Mouse (Mus musculus) liver, embryonic 14.5 days (tissue): ENCODE measurements around the gene Scarb1. TPM values are rescaled to one million over a fixed set of nuclear protein-coding genes. Genes with fewer than 3 reads are reported as not detected.
A peak's percentile ranks its signal among the peaks of the same experiment; 100 is the strongest.

Experiments
- ATAC-seq: fragments of 200-750 bp; cut with Nextera tagmentation; 2 replicates; pipeline ENCODE4 v1.8.0; 2017; ENCODE audit warnings: moderate number of reproducible peaks, mild to moderate bottlenecking, moderate library complexity; ENCODE audit not compliant: insufficient read depth
- DNase-seq, 3 experiments: peaks; one replicate each; pipeline ENCODE4 v3.0.0-alpha.2; 2012 to 2013; ENCODE audit warnings: low read depth in 3 of 3, low spot score in 3 of 3
- H3K27ac ChIP-seq: fragments of 300-500 bp; sonication (generic); 2 replicates; pipeline ENCODE4 v1.5.1; 2014; ENCODE audit warnings: moderate library complexity, mild to moderate bottlenecking, control low read depth, inconsistent platforms
- H3K27me3 ChIP-seq: fragments of 300-500 bp; sonication (generic); 2 replicates; pipeline ENCODE4 v1.6.1; 2014; ENCODE audit warnings: mild to moderate bottlenecking, low read length, moderate library complexity; ENCODE audit not compliant: control insufficient read depth, insufficient read depth
- H3K36me3 ChIP-seq: fragments of 300-500 bp; sonication (generic); replicated peaks from 2 replicates; pipeline ENCODE4 v1.6.1; 2014; ENCODE audit warnings: low read depth; ENCODE audit not compliant: control insufficient read depth, insufficient read depth
- H3K4me1 ChIP-seq, 2 experiments: fragments of 200-500 bp in 1 of 2; fragments of 300-500 bp in 1 of 2; sonication (generic) in 1 of 2; replicated peaks; 2 replicates each; pipeline ENCODE4 v1.6.1; 2012 to 2014; ENCODE audit warnings: antibody characterized with exemption in 1 of 2, inconsistent platforms in 1 of 2, low read length in 1 of 2; ENCODE audit not compliant: control insufficient read depth in 2 of 2, insufficient read depth in 2 of 2
- H3K4me2 ChIP-seq: fragments of 300-500 bp; sonication (generic); 2 replicates; pipeline ENCODE4 v1.6.1; 2014; ENCODE audit warnings: low read depth, mild to moderate bottlenecking, control low read depth, moderate library complexity
- H3K4me3 ChIP-seq, 2 experiments: fragments of 200-500 bp in 1 of 2; fragments of 300-500 bp in 1 of 2; sonication (generic) in 1 of 2; 2 replicates each; pipeline ENCODE4 v1.5.1; 2012 to 2014; ENCODE audit warnings: low read depth in 2 of 2, low read length in 2 of 2, mild to moderate bottlenecking in 2 of 2, control low read depth in 1 of 2, inconsistent platforms in 1 of 2, moderate library complexity in 1 of 2; ENCODE audit not compliant: insufficient read depth in 1 of 2
- H3K9ac ChIP-seq: fragments of 300-500 bp; sonication (generic); replicated peaks from 2 replicates; pipeline ENCODE4 v1.6.1; 2014; ENCODE audit warnings: mild to moderate bottlenecking, control low read depth, moderate library complexity
- H3K9me3 ChIP-seq: fragments of 300-500 bp; sonication (generic); 2 replicates; pipeline ENCODE4 v1.6.1; 2016; ENCODE audit warnings: low read length, mixed read lengths; ENCODE audit not compliant: control insufficient read depth
- CTCF ChIP-seq: IDR thresholded peaks from 2 replicates; pipeline ENCODE4 v1.5.1; 2016; ENCODE audit warnings: antibody characterized with exemption, low read depth, control low read depth
- EP300 ChIP-seq: IDR thresholded peaks from 2 replicates; pipeline ENCODE4 v1.6.1; 2016; ENCODE audit warnings: antibody characterized with exemption, low read depth
- WGBS: fragments of 180-500 bp; shearing (Covaris S2); extraction: QIAGEN DNeasy Blood & Tissue Kit; methylation state at CpG from one replicate; pipeline ENCODE4 v1.1.7; 2014; ENCODE audit not compliant: insufficient replicate concordance; 5-methylcytosine and 5-hydroxymethylcytosine counted together
- polyA plus RNA-seq, 2 experiments: library from polyadenylated mRNA; depleted of rRNA in 1 of 2; stranded (reverse) in 1 of 2; unstranded in 1 of 2; fragments of >200 nt; fragmentation: Nextera tagmentation in 1 of 2; extraction: Ambion mirVana in 1 of 2; gene quantifications; 2 replicates each; pipeline versions ENCODE4 v1.2.1 to v1.2.3; 2012 to 2014

The Scarb1 gene
- polyA plus RNA-seq, 2 experiments, result 41.6 to 50.1 TPM

DNA sequence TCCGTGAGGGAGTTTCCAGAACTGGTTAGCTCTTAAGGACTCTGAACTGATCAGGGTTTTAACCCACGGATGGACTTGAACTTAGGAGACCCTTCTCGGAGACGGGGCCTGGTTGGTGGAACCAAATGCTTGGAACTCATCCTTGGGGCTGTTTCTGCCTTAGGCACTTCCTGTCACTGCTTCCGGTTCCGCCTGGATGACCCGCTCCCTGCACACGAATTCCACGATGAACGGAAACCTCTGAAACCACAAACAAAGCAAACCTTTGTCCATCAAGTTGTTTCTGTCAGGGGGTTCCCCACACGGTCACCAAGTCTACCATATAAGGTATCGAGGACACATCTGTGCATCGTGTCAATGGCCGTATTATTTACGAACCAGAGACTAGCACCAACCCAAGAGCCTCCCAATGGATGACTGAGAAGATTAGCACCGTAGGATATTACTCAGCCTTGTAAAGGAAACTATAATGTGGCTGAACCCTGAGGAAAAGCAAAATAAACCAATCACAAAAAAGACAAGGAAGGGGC is 20.2 kb upstream of the Scarb1 start:
- WGBS, result 33% methylated on average over 16 of the region's 16 CpGs
- Histone ChIP-seq H3K4me1 (peaks cover 0 to 2% of the 10 kb centered on the region in 2 experiments; a peak in 2 of 4 replicates), H3K9me3 (no peaks in the 10 kb centered on the region), H3K9ac (no peak overlapping the region), H3K4me2 (no peak overlapping the region), H3K27ac (no peak overlapping the region), H3K27me3 (no peaks in the 10 kb centered on the region; the same call in 1 of the 2 replicates), H3K4me3 (no peak overlapping the region), H3K36me3 (no peaks in the 10 kb centered on the region)
- no peak for TF ChIP-seq CTCF
- TF ChIP-seq EP300, result no peak
- DNase-seq (no peak), ATAC-seq (no peak)

- Histone ChIP-seq H3K4me2 (no peak overlapping the region), H3K9ac (no peak overlapping the region), H3K4me3 (no peak overlapping the region), H3K36me3 (no peaks in the 10 kb centered on the region), H3K4me1 (peaks cover 0 to 2% of the 10 kb centered on the region in 2 experiments; a peak in 2 of 4 replicates), H3K27ac (no peak overlapping the region), H3K27me3 (no peaks in the 10 kb centered on the region; the same call in 1 of the 2 replicates), H3K9me3 (no peaks in the 10 kb centered on the region)
- TF ChIP-seq CTCF (no peak), EP300 (no peak)
- 71% methylated on average over 9 of the region's 9 CpGs for whole genome bisulfite sequencing
- DNase-seq (no peak), ATAC-seq (no peak)
These were observed 19.7 kb upstream of the Scarb1 start for GRCm38 (mm10) chr5:125360566-125360965.

GRCm38 (mm10) chr5:125358270-125358608 is 17.3 kb upstream of the Scarb1 start:
- no peaks in the 10 kb centered on the region for H3K9me3 ChIP-seq
- H3K4me1 ChIP-seq, result peaks cover 0 to 2% of the 10 kb centered on the region in 2 experiments; a peak in 2 of 4 replicates
- H3K4me2 ChIP-seq, result peak overlapping the region; percentile 31
- H3K4me3 ChIP-seq, result no peak overlapping the region
- no peak overlapping the region for H3K27ac ChIP-seq
- ATAC-seq, result no peak
- 13% methylated on average over 5 of the region's 5 CpGs for WGBS
- no peak overlapping the region for H3K9ac ChIP-seq
- DNase-seq, result no peak
- H3K27me3 ChIP-seq, result no peaks in the 10 kb centered on the region
- TF ChIP-seq EP300, result no peak
- no peak for TF ChIP-seq CTCF
- H3K36me3 ChIP-seq, result no peaks in the 10 kb centered on the region

DNA sequence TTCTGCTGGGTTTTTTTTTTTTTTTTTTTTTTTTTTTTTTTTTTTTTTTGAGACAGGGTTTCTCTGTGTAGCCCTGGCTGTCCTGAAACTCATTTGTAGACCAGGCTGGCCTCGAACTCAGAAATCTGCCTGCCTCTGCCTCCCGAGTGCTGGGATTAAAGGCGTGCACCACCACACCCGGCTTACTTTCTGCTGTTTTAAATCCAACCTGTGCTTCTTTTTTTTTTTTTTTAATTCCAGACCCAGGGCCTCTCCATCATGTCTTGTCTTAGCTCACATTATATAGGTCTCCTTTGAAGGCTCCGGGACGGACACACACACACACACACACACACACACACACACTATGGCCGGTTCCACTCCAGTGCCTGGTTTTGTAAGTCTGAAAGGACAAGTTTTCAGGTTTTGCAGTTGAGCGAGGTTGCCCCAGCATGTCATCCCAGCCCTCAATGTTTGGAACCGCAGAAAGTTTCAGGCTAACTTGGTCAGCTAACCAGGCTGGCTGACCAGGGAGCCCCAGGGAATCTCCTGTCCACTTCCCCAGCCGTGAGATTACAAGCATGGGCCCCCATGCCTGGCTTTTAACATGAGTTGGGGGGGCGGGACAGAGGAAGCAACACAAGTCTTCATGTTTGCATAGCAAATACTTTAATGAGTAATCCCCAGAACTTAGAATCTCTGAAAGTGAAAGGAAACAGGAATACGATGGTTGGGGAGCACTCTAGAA is 16.8 kb upstream of the Scarb1 start:
- Histone ChIP-seq H3K27ac (no peak overlapping the region), H3K4me1 (peaks cover 0 to 2% of the 10 kb centered on the region in 2 experiments; a peak in 2 of 4 replicates), H3K4me2 (peak overlapping the region; percentile 31), H3K27me3 (no peaks in the 10 kb centered on the region), H3K4me3 (no peak overlapping the region), H3K9ac (no peak overlapping the region), H3K36me3 (no peaks in the 10 kb centered on the region), H3K9me3 (no peaks in the 10 kb centered on the region)
- ATAC-seq, result no peak
- DNase-seq, result no peak
- TF ChIP-seq EP300, result no peak
- no peak for TF ChIP-seq CTCF
- 53% methylated on average over 12 of the region's 12 CpGs for whole genome bisulfite sequencing

DNA sequence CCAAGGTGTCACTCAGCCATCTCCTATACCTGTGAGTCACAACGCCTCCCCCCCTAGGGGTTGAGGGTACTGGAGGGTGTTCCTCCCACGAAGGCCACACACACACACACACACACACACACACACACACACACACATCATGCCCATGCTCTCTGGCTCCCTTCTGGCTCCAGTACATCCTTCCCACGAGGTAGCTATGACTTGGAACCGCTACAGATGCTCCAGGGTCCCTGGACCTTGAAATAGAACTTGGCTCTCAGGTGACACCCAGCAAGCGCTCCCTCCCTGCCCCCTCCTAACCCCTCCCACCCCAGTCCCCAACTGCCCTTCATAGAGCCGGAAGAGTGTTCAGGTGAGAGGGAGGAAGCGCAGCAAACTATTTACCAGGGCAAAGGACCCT is 14.8 kb upstream of the Scarb1 start:
- 39% methylated on average over 6 of the region's 7 CpGs for WGBS

More for the DNA sequence above, 14.8 kb upstream of the Scarb1 start:
- Histone ChIP-seq H3K9me3 (no peaks in the 10 kb centered on the region), H3K4me3 (no peak overlapping the region), H3K4me1 (no peaks in the 10 kb centered on the region), H3K4me2 (no peak overlapping the region), H3K36me3 (no peaks in the 10 kb centered on the region), H3K27me3 (no peaks in the 10 kb centered on the region), H3K27ac (no peak overlapping the region), H3K9ac (no peak overlapping the region)
- no peak for DNase-seq
- TF ChIP-seq CTCF (no peak), EP300 (no peak)
- no peak for ATAC-seq
